Mouse (Mus musculus) embryonic facial prominence, embryonic 15.5 days (tissue): ENCODE results near the gene Gpr150. TPM values are rescaled to one million over a fixed set of nuclear protein-coding genes. Genes with fewer than 3 reads are reported as not detected.

Source experiments
- ATAC-seq: fragments of 200-750 bp; cut with Nextera tagmentation; 2 replicates; pipeline ENCODE4 v1.8.0; 2017; ENCODE audit warnings: low read depth, moderate TSS enrichment; ENCODE audit not compliant: insufficient number of reproducible peaks, low FRiP score, low TSS enrichment
- H3K27ac ChIP-seq: fragments of 300-500 bp; sonication (generic); replicated peaks from 2 replicates; pipeline ENCODE4 v1.5.1; 2015; ENCODE audit warnings: mild to moderate bottlenecking, inconsistent platforms
- H3K27me3 ChIP-seq: fragments of 300-500 bp; sonication (generic); 2 replicates; pipeline ENCODE4 v1.6.1; 2015; ENCODE audit warnings: inconsistent platforms
- H3K36me3 ChIP-seq: fragments of 300-500 bp; sonication (generic); 2 replicates; pipeline ENCODE4 v1.6.1; 2015; ENCODE audit warnings: mild to moderate bottlenecking, inconsistent platforms
- H3K4me1 ChIP-seq: fragments of 300-500 bp; sonication (generic); 2 replicates; pipeline ENCODE4 v1.6.1; 2015; ENCODE audit warnings: inconsistent platforms
- H3K4me2 ChIP-seq: fragments of 300-500 bp; sonication (generic); replicated peaks from 2 replicates; pipeline ENCODE4 v1.6.1; 2015; ENCODE audit warnings: mild to moderate bottlenecking, inconsistent platforms
- H3K4me3 ChIP-seq: fragments of 300-500 bp; sonication (generic); replicated peaks from 2 replicates; pipeline ENCODE4 v1.5.1; 2015; ENCODE audit warnings: mild to moderate bottlenecking, inconsistent platforms
- H3K9ac ChIP-seq: fragments of 300-500 bp; sonication (generic); 2 replicates; pipeline ENCODE4 v1.6.1; 2015; ENCODE audit warnings: inconsistent platforms
- H3K9me3 ChIP-seq: fragments of 300-500 bp; sonication (generic); replicated peaks from 2 replicates; pipeline ENCODE4 v1.6.1; 2016; ENCODE audit warnings: inconsistent platforms
- WGBS: fragments of 180-500 bp; shearing (Covaris S2); methylation state at CpG from one replicate; pipeline ENCODE4 v1.1.7; 2015; 5-methylcytosine and 5-hydroxymethylcytosine counted together
- polyA plus RNA-seq: library from polyadenylated mRNA; unstranded; fragments of >200 nt; fragmentation: Nextera tagmentation; extraction: Ambion mirVana; gene quantifications from 2 replicates; pipeline ENCODE4 v1.2.1, GENCODE M21; 2015

Gpr150 gene
- polyA plus RNA-seq, result not detected in 2 replicates

DNA sequence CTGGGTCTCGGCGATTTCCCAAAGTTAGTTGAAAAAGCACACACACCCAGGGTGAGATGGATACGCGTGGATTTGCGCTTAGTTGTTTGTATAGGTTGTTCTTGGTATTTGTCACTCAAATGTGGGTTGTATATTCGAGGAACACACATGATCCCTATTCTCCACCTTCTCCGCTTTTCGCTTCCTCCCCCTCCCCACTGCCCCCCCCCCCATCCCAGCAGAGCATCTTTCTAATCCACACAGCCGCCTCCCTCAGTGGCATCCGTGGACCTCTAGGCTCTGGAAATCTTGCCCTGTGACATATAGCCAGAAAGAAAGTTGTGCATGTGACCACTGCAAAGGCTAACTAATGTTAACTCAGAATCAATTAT is at the start of gene Gpr150:
Gene Gpr150, minus strand, starts transcription at position 101 of the 371 bp plus-strand sequence.
- Histone ChIP-seq H3K4me1 (peaks cover 16% of the 10 kb centered on the region), H3K4me2 (peak within 1 kb of the TSS; percentile 91), H3K36me3 (no peaks in the 10 kb centered on the region), H3K9ac (no peak within 1 kb of the TSS), H3K4me3 (peak within 1 kb of the TSS; percentile 47), H3K9me3 (no peaks in the 10 kb centered on the region), H3K27me3 (peaks cover 47% of the 10 kb centered on the region), H3K27ac (no peak within 1 kb of the TSS)
- ATAC-seq, result no peak
- WGBS, result 10% methylated on average over 10 of the region's 10 CpGs

GRCm38 (mm10) chr13:76101989-76102388 is 45.2 kb upstream of the Gpr150 start:
- 84% methylated on average over 2 of the region's 2 CpGs for WGBS
- Histone ChIP-seq H3K4me1 (peaks cover 5% of the 10 kb centered on the region; the same call in 1 of the 2 replicates), H3K27ac (no peak overlapping the region), H3K9me3 (no peaks in the 10 kb centered on the region), H3K36me3 (peaks cover 9% of the 10 kb centered on the region; the same call in 1 of the 2 replicates), H3K9ac (no peak overlapping the region), H3K4me2 (no peak overlapping the region), H3K27me3 (no peaks in the 10 kb centered on the region), H3K4me3 (no peak overlapping the region)
- no peak for ATAC-seq

GRCm38 (mm10) chr13:76098493-76099303 is 41.9 kb upstream of the Gpr150 start, which contains the start of the genes Arsk and Ttc37:
TSS of gene Arsk (minus strand) at chr13:76098660.
TSS of gene Ttc37 (plus strand) at chr13:76098734.
- peak within 1 kb of the TSS; percentile 78 for H3K4me3 ChIP-seq
- WGBS, result under 1% methylated on average over 34 of the region's 34 CpGs
- H3K27me3 ChIP-seq, result no peaks in the 10 kb centered on the region
- H3K36me3 ChIP-seq, result peaks cover 9% of the 10 kb centered on the region; the same call in 1 of the 2 replicates
- ATAC-seq, result peak; percentile 97
- H3K9me3 ChIP-seq, result no peaks in the 10 kb centered on the region
- H3K27ac ChIP-seq, result peak within 1 kb of the TSS; percentile 84
- H3K9ac ChIP-seq, result peak within 1 kb of the TSS; percentile 51
- H3K4me2 ChIP-seq, result peak within 1 kb of the TSS; percentile 55
- H3K4me1 ChIP-seq, result peaks cover 5% of the 10 kb centered on the region; the same call in 1 of the 2 replicates

DNA sequence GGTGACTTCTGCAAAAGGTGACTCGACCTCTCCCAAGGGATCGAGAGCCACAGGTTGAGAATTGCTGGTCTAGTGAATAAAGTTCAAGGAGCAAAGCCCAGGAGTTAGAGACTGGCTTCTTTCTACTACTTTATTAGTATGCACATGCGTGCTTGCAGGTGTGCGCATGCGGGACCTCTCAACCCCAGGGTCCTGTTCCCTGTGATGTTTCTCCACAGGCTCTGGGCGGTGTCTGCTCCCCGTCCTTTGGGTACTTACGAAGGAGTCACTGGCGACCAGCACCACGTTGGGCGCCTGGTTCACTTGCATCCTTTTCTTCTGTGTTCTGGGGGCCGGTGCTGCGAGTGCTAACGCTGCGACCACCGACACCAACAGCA is 41.3 kb upstream of the Gpr150 start:
- 2% methylated on average over 16 of the region's 16 CpGs for WGBS
- ATAC-seq, result peak; percentile 72
- Histone ChIP-seq H3K36me3 (peaks cover 5% of the 10 kb centered on the region; the same call in 1 of the 2 replicates), H3K4me2 (peak overlapping the region; percentile 55), H3K4me1 (peaks cover 5% of the 10 kb centered on the region; the same call in 1 of the 2 replicates), H3K4me3 (peak overlapping the region; percentile 78), H3K27me3 (no peaks in the 10 kb centered on the region), H3K9me3 (no peaks in the 10 kb centered on the region), H3K27ac (peak overlapping the region; percentile 84), H3K9ac (peak overlapping the region; percentile 33)

- WGBS, result 78% methylated on average over 1 of the region's 1 CpGs
These were observed 17.5 kb upstream of the Gpr150 start for GRCm38 (mm10) chr13:76074323-76074722.

DNA sequence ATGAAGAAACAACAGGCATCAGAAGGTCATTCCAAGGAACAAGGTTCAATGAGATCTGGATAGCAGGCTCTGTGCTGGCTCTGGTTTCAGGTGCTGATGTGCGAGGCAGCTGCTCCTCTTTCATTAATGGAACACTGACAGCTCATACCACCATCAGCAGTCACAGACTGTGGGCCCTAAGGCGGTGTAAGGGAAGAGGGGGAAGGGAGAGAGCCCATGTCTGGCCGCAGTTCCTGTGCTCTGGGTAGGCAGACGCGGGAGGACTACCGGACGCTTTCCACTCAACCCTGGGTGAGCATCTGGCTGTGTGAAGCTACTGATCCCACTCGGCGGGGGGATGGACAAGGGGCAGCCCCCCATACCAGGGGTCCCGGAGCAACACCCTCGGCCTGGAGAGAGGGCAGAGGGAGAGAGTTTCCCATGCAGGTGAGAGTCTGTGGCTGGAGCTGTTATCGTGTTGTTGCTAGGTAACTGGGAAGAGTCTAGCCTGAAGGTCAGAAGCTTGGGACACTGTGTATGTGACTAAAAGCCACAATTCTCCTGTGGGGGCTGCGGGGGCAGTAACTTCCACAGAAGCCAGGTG is 7.7 kb upstream of the Gpr150 start:
- ATAC-seq, result no peak; the same call in 1 of the 2 replicates
- no peak overlapping the region for H3K9ac ChIP-seq
- H3K36me3 ChIP-seq, result no peaks in the 10 kb centered on the region; the same call in 1 of the 2 replicates
- no peak overlapping the region for H3K4me3 ChIP-seq
- no peaks in the 10 kb centered on the region for H3K9me3 ChIP-seq
- no peaks in the 10 kb centered on the region for H3K4me1 ChIP-seq
- H3K4me2 ChIP-seq, result no peak overlapping the region
- no peaks in the 10 kb centered on the region for H3K27me3 ChIP-seq
- 48% methylated on average over 13 of the region's 13 CpGs for WGBS
- H3K27ac ChIP-seq, result no peak overlapping the region

More at GRCm38 (mm10) chr13:76074323-76074722, 17.5 kb upstream of the Gpr150 start:
- no peak for ATAC-seq
- Histone ChIP-seq H3K27ac (no peak overlapping the region), H3K4me2 (no peak overlapping the region), H3K4me3 (no peak overlapping the region), H3K36me3 (no peaks in the 10 kb centered on the region), H3K4me1 (no peaks in the 10 kb centered on the region), H3K27me3 (no peaks in the 10 kb centered on the region), H3K9ac (no peak overlapping the region), H3K9me3 (no peaks in the 10 kb centered on the region)

DNA sequence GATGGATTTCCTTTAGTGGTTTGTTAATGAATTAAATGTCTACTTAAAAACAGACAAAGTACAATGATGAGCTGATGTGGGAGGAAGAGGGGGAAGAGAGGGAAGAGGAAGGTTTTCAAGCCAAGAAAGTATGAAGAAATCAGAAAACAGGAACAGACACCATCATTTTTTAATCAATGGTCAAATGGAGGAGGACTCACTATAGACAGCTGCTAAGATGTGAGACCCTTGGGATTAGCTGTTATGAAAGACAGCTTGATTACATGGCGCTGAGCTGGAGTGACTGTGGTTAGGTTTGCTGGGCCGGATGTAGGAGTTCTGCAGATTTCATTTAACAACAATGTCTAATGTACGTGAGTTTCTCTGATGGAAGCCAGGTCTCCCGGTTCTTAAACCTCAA is 6.8 kb upstream of the Gpr150 start:
- Histone ChIP-seq H3K27ac (no peak overlapping the region), H3K27me3 (no peaks in the 10 kb centered on the region), H3K4me3 (no peak overlapping the region), H3K4me2 (no peak overlapping the region), H3K9ac (no peak overlapping the region), H3K4me1 (no peaks in the 10 kb centered on the region), H3K36me3 (no peaks in the 10 kb centered on the region; the same call in 1 of the 2 replicates), H3K9me3 (no peaks in the 10 kb centered on the region)
- WGBS, result 77% methylated on average over 4 of the region's 4 CpGs
- no peak for ATAC-seq

GRCm38 (mm10) chr13:76062569-76062968 is 5.8 kb upstream of the Gpr150 start:
- no peak for ATAC-seq
- WGBS, result 91% methylated on average over 3 of the region's 3 CpGs

GRCm38 (mm10) chr13:76062126-76062525 is 5.3 kb upstream of the Gpr150 start:
- Histone ChIP-seq H3K36me3 (no peaks in the 10 kb centered on the region; the same call in 1 of the 2 replicates), H3K9ac (no peak overlapping the region), H3K27ac (no peak overlapping the region), H3K27me3 (peaks cover 12% of the 10 kb centered on the region), H3K4me3 (no peak overlapping the region), H3K4me2 (no peak overlapping the region), H3K4me1 (no peaks in the 10 kb centered on the region), H3K9me3 (no peaks in the 10 kb centered on the region)
- 85% methylated on average over 3 of the region's 3 CpGs for WGBS
- no peak for ATAC-seq

More at GRCm38 (mm10) chr13:76062569-76062968, 5.8 kb upstream of the Gpr150 start:
- H3K36me3 ChIP-seq, result no peaks in the 10 kb centered on the region; the same call in 1 of the 2 replicates
- no peaks in the 10 kb centered on the region for H3K9me3 ChIP-seq
- no peak overlapping the region for H3K27ac ChIP-seq
- no peak overlapping the region for H3K4me3 ChIP-seq
- H3K4me1 ChIP-seq, result no peaks in the 10 kb centered on the region
- H3K27me3 ChIP-seq, result peaks cover 8% of the 10 kb centered on the region
- H3K9ac ChIP-seq, result no peak overlapping the region
- no peak overlapping the region for H3K4me2 ChIP-seq

- Histone ChIP-seq H3K36me3 (no peaks in the 10 kb centered on the region; the same call in 1 of the 2 replicates), H3K4me1 (peaks cover 16% of the 10 kb centered on the region), H3K4me2 (no peak overlapping the region), H3K4me3 (no peak overlapping the region), H3K9me3 (no peaks in the 10 kb centered on the region), H3K27me3 (peaks cover 36% of the 10 kb centered on the region), H3K9ac (no peak overlapping the region), H3K27ac (no peak overlapping the region)
- ATAC-seq, result no peak
- 89% methylated on average over 4 of the region's 4 CpGs for WGBS
These were observed 2.8 kb upstream of the Gpr150 start for GRCm38 (mm10) chr13:76059591-76059990.
